Mouse (Mus musculus): ENCODE measurements around the gene Chrdl2. TPM values are rescaled to one million over a fixed set of nuclear protein-coding genes. Genes with fewer than 3 reads are reported as not detected.
"Not testable (repeated sequence)": the region's sequence is repeated elsewhere in the genome, so short reads cannot be mapped to it uniquely, and the experiment has no call there.

The Chrdl2 gene
- not detected in 2 replicates for polyA plus RNA-seq (2012; ENCODE audit: insufficient read depth, insufficient read length, missing spikeins)

DNA sequence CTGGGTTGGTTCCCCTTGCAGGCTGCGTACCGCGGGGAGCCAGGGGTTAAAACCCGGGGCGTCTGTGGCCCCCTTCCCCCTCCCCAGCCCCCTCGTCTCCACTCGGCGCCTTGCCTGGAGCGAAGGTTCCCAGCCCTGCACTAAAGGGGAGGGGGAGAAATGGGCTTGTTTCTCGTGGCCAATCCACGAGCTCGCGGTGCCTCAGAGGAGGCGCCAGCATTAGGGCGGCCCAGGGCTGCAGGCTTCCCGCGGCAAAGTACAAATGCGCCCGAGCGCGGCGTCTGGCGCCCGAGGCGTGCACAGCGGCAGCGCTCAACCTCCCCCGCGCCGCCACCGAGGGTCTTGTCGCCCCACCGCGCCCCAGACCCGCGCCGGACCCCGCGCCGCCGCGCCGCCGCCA, at the start of gene Chrdl2:
TSS of gene Chrdl2 (plus strand) at position 383 of the 400 bp plus-strand sequence.
- TF ChIP-seq CTCF (IDR thresholded peaks at IDR 0.05; ENCODE audit: low read depth, low read length) (no peak), POLR2A (IDR thresholded peaks at IDR 0.05; ENCODE audit: borderline replicate concordance, low read depth, low read length) (no peak)
- no peak within 1 kb of the TSS for H3K27ac ChIP-seq (ENCODE audit: insufficient read depth, low read depth, low read length)
- peak within 1 kb of the TSS; percentile 40 for H3K4me3 ChIP-seq (ENCODE audit: insufficient read depth, low read length)
- H3K4me1 ChIP-seq (ENCODE audit: control insufficient read depth, insufficient read depth, low read length) = peaks cover 8% of the 10 kb centered on the region

GRCm38 (mm10) chr7:99957226-99957965, 48.6 kb upstream of the Chrdl2 start:
- H3K4me3 ChIP-seq (ENCODE audit: insufficient read depth, low read length) = no peak overlapping the region
- H3K27ac ChIP-seq (ENCODE audit: insufficient read depth, low read depth, low read length) = peak overlapping the region; percentile 72
- no peak for TF ChIP-seq CTCF (IDR thresholded peaks at IDR 0.05; ENCODE audit: low read depth, low read length)
- no peak for TF ChIP-seq POLR2A (IDR thresholded peaks at IDR 0.05; ENCODE audit: borderline replicate concordance, low read depth, low read length)
- H3K4me1 ChIP-seq (ENCODE audit: control insufficient read depth, insufficient read depth, low read length) = peaks cover 49% of the 10 kb centered on the region

- not testable (repeated sequence) for H3K27ac ChIP-seq (ENCODE audit: insufficient read depth, low read depth, low read length); H3K4me3 ChIP-seq (ENCODE audit: insufficient read depth, low read length)
- peaks cover 55% of the 10 kb centered on the region for H3K4me1 ChIP-seq (ENCODE audit: control insufficient read depth, insufficient read depth, low read length)
Observed at GRCm38 (mm10) chr7:99960571-99960970, 45.4 kb upstream of the Chrdl2 start.

DNA sequence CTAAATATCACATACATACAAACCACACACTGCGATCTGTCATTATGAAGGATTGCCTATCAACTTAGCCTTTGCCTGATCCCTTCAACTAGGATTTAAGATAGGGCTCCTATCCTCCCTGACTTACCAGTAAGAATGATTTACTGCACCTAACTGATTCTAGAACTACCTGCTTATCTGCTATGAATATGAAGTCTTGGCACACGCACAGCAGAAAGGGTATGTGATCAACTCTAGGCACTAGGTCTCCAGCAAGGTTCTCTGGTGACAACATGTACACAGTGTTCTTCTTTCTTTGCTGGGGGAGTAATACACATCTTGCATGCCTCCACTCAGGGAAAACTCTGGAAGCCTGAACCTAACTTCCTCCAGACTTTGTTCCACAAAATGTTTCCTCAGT, 44.5 kb upstream of the Chrdl2 start:
- Histone ChIP-seq H3K4me3 (ENCODE audit: insufficient read depth, low read length) (no peak overlapping the region), H3K27ac (ENCODE audit: insufficient read depth, low read depth, low read length) (peak overlapping the region; percentile 85), H3K4me1 (ENCODE audit: control insufficient read depth, insufficient read depth, low read length) (peaks cover 59% of the 10 kb centered on the region)
- no peak for TF ChIP-seq CTCF (IDR thresholded peaks at IDR 0.05; ENCODE audit: low read depth, low read length)
- no peak for TF ChIP-seq POLR2A (IDR thresholded peaks at IDR 0.05; ENCODE audit: borderline replicate concordance, low read depth, low read length)

- H3K4me1 ChIP-seq (ENCODE audit: control insufficient read depth, insufficient read depth, low read length) = peaks cover 60% of the 10 kb centered on the region
- TF ChIP-seq POLR2A (IDR thresholded peaks at IDR 0.05; ENCODE audit: borderline replicate concordance, low read depth, low read length) = no peak
- no peak for TF ChIP-seq CTCF (IDR thresholded peaks at IDR 0.05; ENCODE audit: low read depth, low read length)
- peak overlapping the region; percentile 90 for H3K27ac ChIP-seq (ENCODE audit: insufficient read depth, low read depth, low read length)
- peak overlapping the region; percentile 19 for H3K4me3 ChIP-seq (ENCODE audit: insufficient read depth, low read length)
Observed at GRCm38 (mm10) chr7:99962536-99963236, 43.3 kb upstream of the Chrdl2 start.

DNA sequence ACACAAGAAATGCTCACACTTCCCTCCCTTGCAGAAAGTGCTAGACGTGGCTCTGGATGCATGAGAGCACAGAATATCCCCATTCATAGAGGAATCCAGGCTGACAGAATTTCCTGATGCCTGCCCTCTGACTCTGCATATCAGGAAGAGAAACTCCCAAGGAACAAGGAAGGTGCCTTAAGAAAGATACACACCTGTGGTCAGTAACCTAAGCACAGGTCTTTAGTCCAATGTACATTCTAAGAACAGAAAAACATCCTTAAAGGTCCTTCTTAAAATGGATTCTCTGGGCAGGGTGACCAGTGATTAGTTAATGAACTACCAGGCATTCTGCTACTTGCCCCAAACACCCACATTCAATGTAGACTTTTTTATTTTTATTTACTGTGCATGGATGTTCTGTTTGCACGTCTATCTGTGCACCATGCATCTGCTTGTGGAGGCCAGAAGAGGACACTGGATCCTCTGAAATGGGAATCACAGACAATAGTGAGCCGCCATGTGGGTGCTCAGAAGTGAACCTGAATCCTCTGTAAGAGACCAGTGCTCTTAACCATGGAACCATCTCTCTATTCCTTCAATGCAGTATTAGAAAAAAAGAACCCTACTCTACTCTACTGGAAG, 42.6 kb upstream of the Chrdl2 start:
- Histone ChIP-seq H3K27ac (ENCODE audit: insufficient read depth, low read depth, low read length) (peak overlapping the region; percentile 90), H3K4me1 (ENCODE audit: control insufficient read depth, insufficient read depth, low read length) (peaks cover 62% of the 10 kb centered on the region), H3K4me3 (ENCODE audit: insufficient read depth, low read length) (0 out of 2 replicates have a peak overlapping the region, but pooled peaks have one; percentile 10)
- TF ChIP-seq POLR2A (IDR thresholded peaks at IDR 0.05; ENCODE audit: borderline replicate concordance, low read depth, low read length) = no peak
- TF ChIP-seq CTCF (IDR thresholded peaks at IDR 0.05; ENCODE audit: low read depth, low read length) = no peak

DNA sequence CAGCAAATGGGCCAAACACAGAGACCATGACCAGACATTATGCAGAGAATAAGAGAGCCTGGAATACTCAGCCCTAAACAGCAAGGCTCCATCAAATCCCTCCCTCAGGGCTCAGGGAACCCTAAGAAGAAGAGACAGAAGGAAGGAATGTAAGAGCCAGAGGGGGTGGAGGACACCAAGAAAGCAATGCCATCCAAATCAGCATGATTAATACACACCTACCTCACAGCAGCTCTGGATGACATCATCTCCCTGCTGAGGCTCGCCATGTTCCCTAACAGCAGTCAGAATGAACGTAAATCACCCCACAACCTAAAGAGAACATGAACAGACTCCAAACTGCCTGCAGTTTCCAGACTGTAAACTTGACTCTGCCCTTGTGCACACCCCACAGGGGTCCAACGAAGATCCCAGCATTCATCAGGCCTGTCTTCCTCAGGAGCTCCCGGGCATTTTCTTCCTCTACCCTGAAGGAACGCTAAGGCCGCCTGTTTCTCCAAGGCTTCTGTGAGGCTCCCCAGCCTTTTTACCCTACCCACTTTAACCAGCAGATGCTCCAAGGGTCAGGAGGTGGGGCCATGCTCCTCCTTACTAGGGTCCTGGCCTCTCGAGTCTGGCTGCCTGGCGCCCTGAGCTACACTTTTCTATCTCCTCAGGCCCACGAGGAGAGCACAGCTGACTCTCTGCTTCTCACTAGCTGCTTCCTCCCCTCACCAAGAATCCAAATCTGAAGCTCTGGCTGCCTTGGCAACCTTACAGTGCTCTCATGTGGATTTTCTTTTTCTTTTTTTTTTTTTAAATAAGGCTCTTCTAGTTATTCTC, 40.7 kb upstream of the Chrdl2 start:
- no peak for TF ChIP-seq CTCF (IDR thresholded peaks at IDR 0.05; ENCODE audit: low read depth, low read length)
- TF ChIP-seq POLR2A (IDR thresholded peaks at IDR 0.05; ENCODE audit: borderline replicate concordance, low read depth, low read length) = no peak
- Histone ChIP-seq H3K4me1 (ENCODE audit: control insufficient read depth, insufficient read depth, low read length) (peaks cover 63% of the 10 kb centered on the region), H3K4me3 (ENCODE audit: insufficient read depth, low read length) (no peak overlapping the region), H3K27ac (ENCODE audit: insufficient read depth, low read depth, low read length) (no peak overlapping the region)

DNA sequence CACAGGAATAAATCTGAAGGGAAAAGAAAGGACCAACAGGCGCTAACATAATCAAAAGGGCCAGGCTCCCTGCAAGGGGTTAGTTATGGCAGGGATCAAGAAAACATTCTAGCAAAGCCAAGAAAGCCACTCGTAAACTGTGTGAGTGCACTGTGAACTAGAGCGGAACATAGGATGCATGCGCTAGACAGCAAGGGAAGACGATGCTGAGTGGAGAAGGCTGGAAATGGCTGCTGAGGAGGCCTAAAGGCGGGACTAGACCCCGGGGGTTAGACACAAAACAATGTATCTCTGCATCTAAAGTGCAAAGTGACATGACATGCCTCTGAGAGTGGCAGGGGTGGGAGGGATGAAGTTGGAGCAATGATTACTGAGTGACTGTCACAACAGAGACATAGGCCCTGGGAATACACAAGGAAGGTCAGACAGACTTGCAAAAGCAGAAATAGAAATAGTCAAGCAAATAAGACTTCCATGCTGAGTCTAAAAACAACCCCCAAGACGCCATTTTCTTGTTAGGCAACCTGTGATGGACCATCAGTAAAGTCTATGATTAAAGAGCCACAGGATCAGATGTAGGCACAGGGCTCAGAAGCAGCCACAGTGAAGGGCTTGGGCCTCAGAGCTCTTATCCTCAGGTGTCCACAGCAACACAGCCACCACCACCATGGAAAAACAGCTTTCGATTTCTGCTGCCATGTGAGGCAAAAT, 39.8 kb upstream of the Chrdl2 start:
- peaks cover 55% of the 10 kb centered on the region for H3K4me1 ChIP-seq (ENCODE audit: control insufficient read depth, insufficient read depth, low read length)
- no peak overlapping the region for H3K4me3 ChIP-seq (ENCODE audit: insufficient read depth, low read length)
- TF ChIP-seq CTCF (IDR thresholded peaks at IDR 0.05; ENCODE audit: low read depth, low read length) (no peak), POLR2A (IDR thresholded peaks at IDR 0.05; ENCODE audit: borderline replicate concordance, low read depth, low read length) (no peak)
- H3K27ac ChIP-seq (ENCODE audit: insufficient read depth, low read depth, low read length) = no peak overlapping the region

- H3K4me3 ChIP-seq (ENCODE audit: insufficient read depth, low read length) = no peak overlapping the region
- no peak overlapping the region for H3K27ac ChIP-seq (ENCODE audit: insufficient read depth, low read depth, low read length)
- no peak for TF ChIP-seq CTCF (IDR thresholded peaks at IDR 0.05; ENCODE audit: low read depth, low read length)
- TF ChIP-seq POLR2A (IDR thresholded peaks at IDR 0.05; ENCODE audit: borderline replicate concordance, low read depth, low read length) = no peak
- peaks cover 39% of the 10 kb centered on the region for H3K4me1 ChIP-seq (ENCODE audit: control insufficient read depth, insufficient read depth, low read length)
Observed at GRCm38 (mm10) chr7:99969151-99969550, 36.8 kb upstream of the Chrdl2 start.

Measured in bone marrow macrophage, adult 2 months (primary cell).